In genomic region chr10:18236328-18236927, GRCm38 (mm10) we compare ENCODE assay signal across 20 mouse cellular contexts. TPM values are rescaled to one million over a fixed set of nuclear protein-coding genes. Genes with fewer than 3 reads are reported as not detected.
DNase-seq lines count a peak whose midpoint lies in the region; ATAC-seq and TF ChIP-seq lines count a peak whose summit lies in the region.
"Had no signal": no experiment of that assay in that cellular context is flagged by ENCODE, and none has a peak within 500 bp of the region (broad histone marks: within the 10 kb centered on the region; RNA-seq: fewer than 3 reads in every experiment).

No protein-coding gene starts in this region.

- no peaks in the 10 kb centered on the region for H3K9me3 ChIP-seq in hindbrain, postnatal 0 days (ENCODE audit: low read length)
- no peaks in the 10 kb centered on the region for H3K9me3 ChIP-seq in hindbrain, embryonic 14.5 days (ENCODE audit: control insufficient read depth, low read length)
- H3K9me3 ChIP-seq in lung, postnatal 0 days (ENCODE audit: low read length): no peaks in the 10 kb centered on the region
- H3K9me3 ChIP-seq: heart, embryonic 10.5 days; limb, embryonic 15.5 days; midbrain, embryonic 15.5 days; neural tube, embryonic 12.5 days had no signal

- H3K9ac ChIP-seq in hindbrain, postnatal 0 days (replicated peaks; ENCODE audit: low read length): no peak overlapping the region
- no peak overlapping the region for H3K9ac ChIP-seq in hindbrain, embryonic 14.5 days
- H3K9ac ChIP-seq in lung, postnatal 0 days (replicated peaks; ENCODE audit: low read depth): no peak overlapping the region
- H3K9ac ChIP-seq: limb, embryonic 15.5 days; midbrain, embryonic 15.5 days; neural tube, embryonic 12.5 days had no signal

- WGBS in hindbrain, postnatal 0 days: 77% methylated on average over 5 of the region's 5 CpGs
- 80% methylated on average over 5 of the region's 5 CpGs for WGBS in hindbrain, embryonic 14.5 days
- 79% methylated on average over 5 of the region's 5 CpGs for WGBS in lung, postnatal 0 days

- H3K36me3 ChIP-seq in hindbrain, postnatal 0 days (ENCODE audit: insufficient read depth, low read length): no peaks in the 10 kb centered on the region
- H3K36me3 ChIP-seq in hindbrain, embryonic 14.5 days (replicated peaks; ENCODE audit: control insufficient read depth, insufficient read depth): no peaks in the 10 kb centered on the region
- no peaks in the 10 kb centered on the region for H3K36me3 ChIP-seq in lung, postnatal 0 days (ENCODE audit: insufficient read depth, low read length)
- H3K36me3 ChIP-seq: heart, embryonic 10.5 days; limb, embryonic 15.5 days; midbrain, embryonic 15.5 days; neural tube, embryonic 12.5 days had no signal

- H3K4me3 ChIP-seq in hindbrain, postnatal 0 days (ENCODE audit: low read length): no peak overlapping the region
- H3K4me3 ChIP-seq in hindbrain, embryonic 14.5 days (replicated peaks; ENCODE audit: low read length): no peak overlapping the region
- H3K4me3 ChIP-seq in lung, postnatal 0 days (ENCODE audit: low read depth, low read length): no peak overlapping the region
- H3K4me3 ChIP-seq: neural tube, embryonic 12.5 days had no signal

- no peak overlapping the region for H3K4me2 ChIP-seq in hindbrain, postnatal 0 days (ENCODE audit: low read depth, low read length)
- H3K4me2 ChIP-seq in hindbrain, embryonic 14.5 days (replicated peaks): no peak overlapping the region
- no peak overlapping the region for H3K4me2 ChIP-seq in lung, postnatal 0 days (replicated peaks; ENCODE audit: low read depth, low read length)

- DNase-seq in hindbrain, postnatal 0 days (ENCODE audit: low spot score): peak; percentile 14
- no peak for DNase-seq in hindbrain, embryonic 14.5 days (ENCODE audit: low spot score)
- DNase-seq in lung, postnatal 0 days (ENCODE audit: low spot score): no peak
- DNase-seq in lung, postnatal 10 days: no peak
- DNase-seq in ES-CJ7 (ENCODE audit: low read depth, low spot score): peak; percentile 35
- peak; percentile 19 for DNase-seq in induced T-regulatory cell, adult 2 months (ENCODE audit: low read depth)
- DNase-seq in spleen, adult 12 weeks (ENCODE audit: low spot score): no peak
- no peak for DNase-seq in layer of hippocampus, adult 18-20 months (ENCODE audit: low spot score in 2 of 2)
- DNase-seq: cerebellum, adult 9-10 months; embryo, embryonic 11 days; kidney, adult 11 months; right cerebral cortex, postnatal 4 days had no signal

- H3K27ac ChIP-seq in hindbrain, postnatal 0 days: no peak overlapping the region
- no peak overlapping the region for H3K27ac ChIP-seq in hindbrain, embryonic 14.5 days
- H3K27ac ChIP-seq in lung, postnatal 0 days (ENCODE audit: low read length): no peak overlapping the region
- H3K27ac ChIP-seq: heart, embryonic 10.5 days; limb, embryonic 15.5 days; midbrain, embryonic 15.5 days; neural tube, embryonic 12.5 days had no signal

- H3K27me3 ChIP-seq in hindbrain, postnatal 0 days (ENCODE audit: insufficient read depth, low read length): no peaks in the 10 kb centered on the region
- H3K27me3 ChIP-seq in hindbrain, embryonic 14.5 days (ENCODE audit: control insufficient read depth, insufficient read depth, low read length): no peaks in the 10 kb centered on the region
- no peaks in the 10 kb centered on the region for H3K27me3 ChIP-seq in lung, postnatal 0 days (replicated peaks; ENCODE audit: insufficient read depth, low read length)
- H3K27me3 ChIP-seq: limb, embryonic 15.5 days; midbrain, embryonic 15.5 days; neural tube, embryonic 12.5 days had no signal

- ATAC-seq in hindbrain, postnatal 0 days: no peak
- no peak for ATAC-seq in hindbrain, embryonic 14.5 days (ENCODE audit: low FRiP score)
- no peak for ATAC-seq in lung, postnatal 0 days
- ATAC-seq: forebrain, embryonic 16.5 days; midbrain, embryonic 15.5 days had no signal

- no peak for TF ChIP-seq EP300 in lung, postnatal 0 days (IDR thresholded peaks at IDR 0.05)

- H3K4me1 ChIP-seq in hindbrain, postnatal 0 days (ENCODE audit: insufficient read depth, low read length): no peaks in the 10 kb centered on the region
- peaks cover 4% of the 10 kb centered on the region; the same call in 1 of the 2 replicates for H3K4me1 ChIP-seq in hindbrain, embryonic 14.5 days (replicated peaks; ENCODE audit: control insufficient read depth, insufficient read depth, low read length)
- H3K4me1 ChIP-seq in lung, postnatal 0 days (ENCODE audit: insufficient read depth, low read depth, low read length): peaks cover 5% of the 10 kb centered on the region; the same call in 1 of the 2 replicates
- H3K4me1 ChIP-seq: heart, embryonic 10.5 days; neural tube, embryonic 12.5 days had no signal

- peak; percentile 55 for TF ChIP-seq CTCF in hindbrain, postnatal 0 days (IDR thresholded peaks at IDR 0.05; ENCODE audit: low read depth)
- peak; percentile 6; the same call in 1 of the 2 replicates for TF ChIP-seq CTCF in lung, postnatal 0 days (IDR thresholded peaks at IDR 0.05)

RNA-seq across cellular contexts. Expression of gene Ccdc28a, which starts 1.6 kb away (rescaled TPM):
- total RNA-seq in hindbrain, postnatal 0 days (2014; rRNA removed): 2.2 and 8.8 TPM in 2 replicates
- 9.3 and 9.8 TPM in 2 replicates for polyA plus RNA-seq in hindbrain, postnatal 0 days (2015; fragmentation: Nextera tagmentation; extraction: Ambion mirVana)
- 4.8 and 7.0 TPM in 2 replicates for polyA plus RNA-seq in hindbrain, embryonic 14.5 days (2014; fragmentation: Nextera tagmentation; extraction: Ambion mirVana)
- polyA plus RNA-seq in lung, postnatal 0 days (2015; fragmentation: Nextera tagmentation; extraction: Ambion mirVana): 10.6 and 12.9 TPM in 2 replicates
- 10 to 100 TPM; 35.2 to 36.6 TPM for total RNA-seq in layer of hippocampus, adult 18-20 months (2021)

RNA-seq across cellular contexts. Expression of gene Ect2l, which starts 25.7 kb away (rescaled TPM):
- not detected in 2 replicates for total RNA-seq in hindbrain, postnatal 0 days (2014; rRNA removed)
- 0.43 and 0.48 TPM in 2 replicates for polyA plus RNA-seq in hindbrain, postnatal 0 days (2015; fragmentation: Nextera tagmentation; extraction: Ambion mirVana)
- polyA plus RNA-seq in hindbrain, embryonic 14.5 days (2014; fragmentation: Nextera tagmentation; extraction: Ambion mirVana): 0.33 and 0.51 TPM in 2 replicates
- 3.2 and 3.8 TPM in 2 replicates for polyA plus RNA-seq in lung, postnatal 0 days (2015; fragmentation: Nextera tagmentation; extraction: Ambion mirVana)
- under 1 TPM; 0.13 to 0.35 TPM for total RNA-seq in layer of hippocampus, adult 18-20 months (2021)
- total RNA-seq: adrenal gland, postnatal 14 days; gastrocnemius, adult 2 months; hematopoietic stem cell, adult 5-6 weeks had no signal
- polyA plus RNA-seq: midbrain, embryonic 15.5 days had no signal

Comparison
In these comparisons a context has a peak if more than half of its experiments do, and no peak if none do; other contexts are left out.
1. DNase-seq: peak in hindbrain, postnatal 0 days (single experiment), ES-CJ7 (single experiment) and induced T-regulatory cell, adult 2 months (single experiment); none in hindbrain, embryonic 14.5 days (single experiment), lung, postnatal 0 days (single experiment), lung, postnatal 10 days (single experiment), spleen, adult 12 weeks (single experiment) and layer of hippocampus, adult 18-20 months (0 of 2).